Mouse (Mus musculus): ENCODE measurements around the gene Vwa3b.
"Not testable (repeated sequence)": the region's sequence is repeated elsewhere in the genome, so short reads cannot be mapped to it uniquely, and the experiment has no call there.

Gene Vwa3b

DNA sequence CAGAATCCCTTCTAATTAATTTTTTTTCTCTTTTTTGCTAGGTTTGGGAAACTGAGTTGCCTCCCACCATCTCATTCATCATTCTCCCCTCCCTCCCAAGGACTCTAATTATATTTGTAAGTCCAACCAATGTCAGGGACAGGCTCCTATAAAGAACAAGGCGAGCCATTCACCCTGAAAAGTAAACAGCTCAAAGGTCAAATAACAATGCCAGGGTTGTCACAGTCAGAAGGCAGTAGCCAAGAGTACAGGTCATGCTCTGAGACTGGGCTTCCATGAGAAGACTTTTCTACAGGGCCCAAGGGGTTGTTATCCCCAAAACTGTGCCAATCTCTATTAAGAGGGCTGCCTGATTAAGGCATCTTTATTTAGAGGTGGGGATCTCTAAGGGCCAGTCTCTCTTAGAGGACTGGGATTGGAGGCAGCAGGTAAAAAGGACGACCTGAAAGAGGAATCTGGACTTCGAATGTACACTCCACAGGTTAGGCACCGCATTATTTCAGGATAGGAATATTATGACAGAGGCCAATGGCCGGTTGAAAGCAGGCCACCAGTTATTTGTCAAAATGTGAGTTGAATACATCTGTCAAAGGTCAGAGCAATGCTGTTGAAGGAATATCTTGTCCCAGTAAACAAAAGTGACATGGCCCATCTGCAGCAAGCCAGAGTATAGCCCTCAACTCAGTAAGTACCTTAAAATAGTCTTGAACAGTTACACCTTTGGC is at the start of gene Vwa3b:
Vwa3b (plus strand) TSS at position 635 of the 725 bp plus-strand sequence.
- in situ Hi-C loops (cut with MboI), result no loop called here

DNA sequence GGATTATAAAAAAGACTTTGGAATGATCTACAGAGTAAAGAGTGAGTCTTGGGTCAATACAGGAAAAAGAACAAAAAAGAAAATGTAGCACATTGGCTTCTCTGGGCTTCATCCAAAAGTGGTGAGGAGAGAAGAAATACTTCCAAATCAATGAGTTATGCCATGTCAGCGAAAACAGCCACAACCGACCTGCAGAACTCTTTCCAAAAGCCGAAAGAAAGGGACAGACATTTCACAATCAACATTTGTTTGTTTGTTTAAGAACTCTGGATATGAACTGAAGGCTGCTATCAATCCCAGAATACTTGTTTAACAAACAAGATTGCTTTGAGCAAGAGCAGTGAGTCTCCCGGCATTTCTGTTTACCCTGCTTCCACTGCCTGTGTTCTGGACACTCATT is 49.6 kb upstream of the Vwa3b start:
- in situ Hi-C loops (cut with MboI), result no loop called here

DNA sequence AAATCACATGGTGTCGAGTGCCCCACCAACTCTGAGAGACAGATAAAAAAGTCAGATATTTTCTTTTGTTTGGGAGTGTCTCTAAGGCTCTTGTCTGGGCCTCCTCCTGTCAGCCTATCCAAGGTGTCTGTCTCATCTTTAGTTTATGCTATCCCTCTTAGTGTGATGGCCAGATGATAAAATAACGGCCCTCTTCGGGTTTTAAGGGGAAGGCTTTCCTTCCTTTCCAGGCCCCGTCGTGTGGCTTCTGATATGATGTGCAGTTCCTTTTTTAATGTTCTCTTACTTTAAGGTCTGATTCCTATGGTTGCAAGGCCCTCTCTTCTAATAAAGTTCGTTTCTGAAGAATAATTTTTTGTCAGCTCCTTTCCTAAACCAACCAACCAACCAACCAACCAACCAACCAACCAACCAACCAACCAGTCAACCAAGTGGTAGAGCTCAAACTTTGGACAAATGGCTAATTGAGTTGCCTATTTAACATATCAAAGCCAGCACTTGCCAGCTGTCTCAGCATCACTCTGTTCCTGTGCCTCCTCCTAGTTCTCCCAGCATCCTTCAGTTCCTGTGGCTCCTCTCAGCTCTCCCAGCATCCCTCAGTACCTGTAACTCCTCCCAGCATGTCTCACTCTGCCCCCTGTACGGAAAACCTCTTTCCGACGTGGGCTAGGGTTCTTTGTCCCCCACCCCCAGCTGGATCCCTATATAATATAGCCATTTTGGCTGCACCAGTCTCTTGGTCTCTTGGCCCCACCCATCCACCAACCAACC is 44.0 kb upstream of the Vwa3b start:
- in situ Hi-C loops (cut with MboI), result no loop called here

DNA sequence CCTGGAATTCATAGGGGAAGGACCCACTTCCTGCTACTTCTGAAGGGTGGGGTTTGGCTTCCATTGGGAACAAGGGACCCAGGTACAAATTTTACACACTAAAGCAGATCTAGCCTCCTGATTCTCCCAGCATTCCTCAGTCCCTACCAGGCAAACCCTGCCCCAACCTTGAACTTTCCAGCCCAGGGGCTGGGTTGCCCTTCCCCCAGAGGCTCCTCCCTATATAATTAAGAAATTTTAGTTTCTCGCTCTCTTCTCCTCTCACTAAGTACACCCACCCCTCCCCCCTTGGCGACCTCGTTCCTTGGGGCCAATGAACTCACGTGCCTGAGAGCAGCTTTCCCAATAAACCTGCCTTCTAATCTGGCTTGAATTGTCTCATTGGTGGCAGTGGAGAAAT is 42.6 kb upstream of the Vwa3b start:
- in situ Hi-C loops (cut with MboI), result no loop called here

DNA sequence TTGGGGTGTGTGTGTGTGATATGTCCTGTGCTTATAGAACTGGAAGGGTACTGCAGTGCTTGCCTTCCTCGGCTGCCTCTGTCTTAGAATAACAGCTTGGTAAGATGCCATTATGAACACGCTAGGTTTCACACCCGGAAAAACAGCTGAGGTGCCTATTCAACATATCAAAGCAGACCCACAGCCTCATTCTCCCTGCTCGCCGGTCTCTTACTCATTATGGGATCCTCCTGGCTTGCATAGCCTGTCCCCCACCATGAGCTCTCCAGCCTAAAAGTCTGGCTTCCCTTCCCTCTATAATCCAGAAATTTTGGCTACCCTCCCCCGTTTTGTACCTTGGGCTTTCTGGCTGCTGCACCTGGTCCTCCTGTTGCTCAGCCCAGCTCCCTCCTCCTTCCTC is 42.0 kb upstream of the Vwa3b start:
- in situ Hi-C loops (cut with MboI), result no loop called here

DNA sequence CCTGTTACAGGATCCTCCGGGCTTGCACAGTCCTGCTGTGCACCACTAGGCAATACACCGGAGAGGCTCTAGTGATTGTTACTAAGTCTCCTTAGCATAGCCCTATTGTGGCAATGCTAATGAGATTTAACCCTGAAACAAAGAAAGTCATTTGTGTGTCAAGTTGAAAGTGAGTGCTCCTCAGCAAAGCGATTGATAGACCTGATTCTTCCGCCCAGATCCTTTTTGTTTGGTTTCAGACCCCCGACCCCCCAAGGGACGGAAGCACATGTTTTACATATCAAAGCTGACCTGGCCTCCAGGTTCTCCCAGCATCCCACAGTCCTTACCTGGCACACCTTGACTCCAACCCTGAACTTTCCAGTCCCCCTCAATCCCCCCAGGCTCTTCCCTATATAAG is 40.5 kb upstream of the Vwa3b start:
- in situ Hi-C loops (cut with MboI), result no loop called here

DNA sequence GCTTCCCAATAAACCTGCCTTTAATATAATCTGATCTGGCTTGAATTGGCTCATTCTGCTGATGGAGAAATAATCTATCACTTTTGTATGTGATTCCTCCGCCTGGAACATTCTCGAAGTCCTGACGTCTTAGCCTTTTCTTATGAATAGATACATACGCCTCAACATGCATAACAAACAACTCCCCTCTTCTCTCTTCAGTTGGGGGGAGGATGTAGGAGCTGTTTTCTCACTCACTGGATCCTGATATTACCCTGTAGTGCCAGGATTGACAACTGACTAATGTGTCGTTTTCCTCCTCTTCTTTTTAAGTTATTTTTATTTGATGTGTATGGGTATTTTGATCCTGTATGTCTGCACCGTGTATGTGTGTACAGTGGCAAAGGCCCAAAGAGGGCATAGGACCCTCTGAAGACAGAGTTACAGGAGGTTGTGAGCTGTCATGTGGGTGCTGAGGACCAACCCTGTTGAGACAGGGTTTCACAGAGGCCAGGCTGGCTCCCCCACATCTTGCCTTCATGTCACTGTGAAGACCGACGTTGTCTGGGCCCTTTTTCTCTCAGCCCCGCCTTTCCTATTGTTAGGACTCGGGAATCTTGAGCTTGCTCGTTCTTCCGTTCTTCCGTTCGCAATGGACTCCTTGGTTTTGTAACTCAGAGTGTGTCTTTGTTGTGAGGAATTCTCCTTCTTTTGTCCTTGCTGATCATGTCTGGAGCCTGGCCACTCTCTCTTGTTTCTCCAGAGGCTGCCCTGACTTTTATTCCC is 39.8 kb upstream of the Vwa3b start:
- in situ Hi-C loops (cut with MboI), result no loop called here

DNA sequence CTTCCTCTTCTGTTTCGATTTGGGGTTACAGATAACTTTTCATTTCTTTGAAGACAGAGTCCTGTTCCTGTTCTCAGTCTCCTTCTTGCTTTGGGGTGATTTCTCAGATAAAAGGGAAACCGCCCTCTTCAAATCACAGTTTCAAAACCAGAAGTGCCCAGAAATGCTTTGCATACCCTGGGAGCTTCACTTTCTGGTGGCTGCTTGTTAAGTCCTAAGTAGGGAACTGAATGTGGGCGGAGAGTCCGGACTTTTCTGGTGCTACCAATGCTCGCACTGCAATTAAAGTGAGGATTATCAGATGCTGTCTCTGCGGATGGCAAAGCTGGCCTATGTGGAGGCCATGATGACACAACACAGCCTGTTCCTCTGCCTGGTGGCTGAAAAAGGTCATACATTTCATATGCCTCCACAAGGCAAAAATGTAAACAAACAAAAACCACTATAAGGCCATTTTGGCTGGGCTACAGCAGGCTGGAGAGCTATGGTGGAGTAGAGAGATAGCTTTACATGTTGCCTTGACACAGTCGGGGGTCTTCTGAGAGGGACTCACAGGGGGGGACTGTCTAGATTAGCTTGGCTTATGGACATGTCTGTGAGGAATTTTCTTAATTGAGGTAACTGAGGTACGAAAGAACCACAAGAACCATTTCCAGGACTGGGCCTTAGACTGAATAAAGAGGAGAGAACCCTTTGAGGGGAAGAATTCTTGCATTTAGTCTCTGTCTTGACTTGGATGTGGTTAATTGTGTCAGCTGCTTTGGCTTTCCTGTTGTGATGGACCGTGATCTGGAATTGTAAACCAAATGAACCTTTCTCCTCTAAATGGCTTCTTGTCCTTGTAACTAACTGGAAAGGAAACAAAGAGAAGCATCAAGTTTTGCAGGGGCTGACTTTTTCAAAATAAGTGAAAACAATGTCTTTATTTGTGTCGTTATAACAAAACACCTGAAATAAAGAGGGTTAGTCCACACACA is 38.9 kb upstream of the Vwa3b start:
- in situ Hi-C loops (cut with MboI), result no loop called here

DNA sequence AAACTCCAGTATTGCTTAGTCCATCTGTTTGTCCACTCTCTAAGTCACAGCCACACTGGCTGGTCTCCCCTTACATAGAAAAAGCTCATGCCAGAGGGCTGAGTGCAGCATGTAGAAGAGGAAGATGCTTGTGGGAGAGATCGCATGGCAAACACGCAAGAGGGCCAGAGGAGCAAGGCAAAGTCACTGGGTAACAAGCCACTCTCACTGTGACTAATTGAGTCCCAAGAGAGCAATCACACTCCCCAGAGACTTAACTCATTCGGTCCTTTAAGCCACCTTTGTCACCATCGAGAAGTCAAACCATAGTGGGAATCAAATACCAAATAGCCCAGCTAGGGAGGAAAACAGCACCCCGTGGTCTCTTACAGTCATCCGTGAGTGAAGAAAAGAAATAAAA is 38.2 kb upstream of the Vwa3b start:
- in situ Hi-C loops (cut with MboI), result no loop called here

DNA sequence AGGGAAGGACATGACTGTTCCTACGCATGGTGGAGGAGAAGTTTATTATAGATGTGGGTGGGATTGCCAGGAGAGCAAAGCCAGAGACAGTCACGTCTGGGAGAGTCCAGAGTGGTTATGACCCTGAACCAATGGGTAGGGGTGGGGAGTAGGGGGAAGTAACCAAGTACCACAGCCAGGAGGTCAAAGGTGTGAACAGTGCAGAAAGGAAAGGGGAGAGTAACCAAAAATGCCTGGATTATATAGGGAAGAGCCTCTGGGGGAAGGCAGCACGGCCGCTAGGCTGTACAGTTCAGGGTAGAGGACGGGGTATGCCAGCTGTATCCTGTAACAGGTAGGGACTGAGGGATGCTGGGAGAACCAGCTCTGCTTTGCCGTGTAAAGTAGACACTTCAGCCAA is 37.8 kb upstream of the Vwa3b start:
- in situ Hi-C loops (cut with MboI), result no loop called here

DNA sequence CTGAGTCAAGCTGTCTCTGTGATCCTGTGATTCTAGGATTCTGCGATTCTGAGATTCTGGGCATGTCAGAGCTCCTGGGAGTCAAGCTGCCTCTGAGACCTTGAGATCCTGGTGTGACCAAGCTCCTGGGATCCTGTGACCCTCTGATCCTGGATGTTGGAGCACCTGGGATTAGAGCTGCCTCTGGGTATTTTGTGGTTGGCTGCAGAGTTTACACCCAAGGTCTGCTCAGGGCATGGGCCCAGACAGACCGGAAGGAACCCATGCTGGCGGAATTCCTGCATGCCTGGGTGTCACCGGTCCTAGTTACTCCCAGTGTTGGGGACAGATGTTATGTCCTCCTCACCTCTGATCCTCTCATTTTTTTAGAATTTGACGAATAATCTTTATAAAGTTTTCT is 32.1 kb upstream of the Vwa3b start:
- in situ Hi-C loops (cut with MboI), result no loop called here

DNA sequence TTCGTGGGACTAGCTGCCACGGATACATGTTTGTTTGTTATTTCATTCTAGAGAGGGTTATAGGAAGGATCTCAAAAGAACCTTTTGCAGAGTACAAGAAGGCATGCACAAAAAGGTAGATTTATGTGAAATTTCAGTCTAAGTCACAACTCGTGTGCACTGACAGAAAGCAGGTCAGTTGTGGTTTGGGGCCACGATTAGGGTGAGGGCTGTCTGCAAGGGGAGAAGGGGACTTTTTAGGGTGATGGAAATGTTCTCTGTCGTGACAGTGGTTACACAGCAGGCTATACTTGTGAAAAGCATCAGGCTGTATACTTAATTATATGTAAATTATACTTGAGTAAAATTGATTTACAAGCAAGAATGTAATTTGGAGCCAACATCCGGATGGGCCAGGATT is 30.6 kb upstream of the Vwa3b start:
- in situ Hi-C loops (cut with MboI), result no loop called here

DNA sequence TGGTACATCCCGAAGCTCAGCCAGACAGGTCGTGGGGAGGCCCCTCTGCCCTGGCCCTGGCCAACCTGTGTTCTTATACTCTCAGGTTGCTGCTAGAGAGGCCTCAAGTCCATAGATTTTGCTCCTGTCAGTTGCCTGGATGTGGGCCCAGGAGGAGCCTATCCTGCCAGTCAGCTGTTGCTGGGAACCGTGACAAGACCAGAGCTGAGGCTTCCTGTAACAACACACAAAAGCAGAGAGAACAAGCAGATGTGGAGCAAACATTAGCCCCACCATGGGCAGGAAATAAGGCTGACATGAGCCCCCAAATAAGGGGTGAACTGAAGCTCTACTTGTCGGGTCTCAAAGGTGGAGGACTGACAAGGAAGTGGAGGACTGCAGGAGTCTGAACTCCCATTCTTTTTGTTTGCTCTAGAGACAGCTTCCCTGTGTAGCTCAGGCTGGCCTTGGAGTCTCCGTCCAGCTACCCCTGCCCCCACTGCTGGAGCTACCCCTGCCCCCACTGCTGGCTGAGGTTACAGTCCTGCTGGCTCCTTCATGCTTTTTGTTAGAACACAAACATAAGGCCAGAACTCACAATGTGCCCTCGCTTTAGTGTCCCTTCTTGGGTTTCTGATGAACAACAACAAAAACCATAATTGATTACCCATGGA is 29.7 kb upstream of the Vwa3b start:
- in situ Hi-C loops (cut with MboI), result no loop called here

DNA sequence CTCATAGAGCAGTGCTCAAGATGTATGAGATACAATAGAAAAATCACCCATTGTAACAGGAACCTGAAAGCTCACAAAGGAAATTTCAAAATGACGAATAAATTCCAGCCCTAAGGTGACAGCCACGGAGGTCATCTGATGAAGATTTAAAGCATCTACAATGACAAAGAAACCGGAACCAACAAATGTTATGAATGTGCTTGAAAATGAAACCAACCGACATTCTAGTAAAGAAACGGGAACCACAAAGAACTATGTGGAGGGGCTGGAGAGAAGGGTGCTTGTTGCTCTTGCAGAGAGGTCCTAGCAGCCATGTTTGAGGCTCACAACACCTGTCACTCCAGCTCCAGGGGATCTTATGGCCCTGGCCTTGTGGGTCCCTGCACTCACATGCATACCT is 26.1 kb upstream of the Vwa3b start:
- in situ Hi-C loops (cut with MboI), result no loop called here

DNA sequence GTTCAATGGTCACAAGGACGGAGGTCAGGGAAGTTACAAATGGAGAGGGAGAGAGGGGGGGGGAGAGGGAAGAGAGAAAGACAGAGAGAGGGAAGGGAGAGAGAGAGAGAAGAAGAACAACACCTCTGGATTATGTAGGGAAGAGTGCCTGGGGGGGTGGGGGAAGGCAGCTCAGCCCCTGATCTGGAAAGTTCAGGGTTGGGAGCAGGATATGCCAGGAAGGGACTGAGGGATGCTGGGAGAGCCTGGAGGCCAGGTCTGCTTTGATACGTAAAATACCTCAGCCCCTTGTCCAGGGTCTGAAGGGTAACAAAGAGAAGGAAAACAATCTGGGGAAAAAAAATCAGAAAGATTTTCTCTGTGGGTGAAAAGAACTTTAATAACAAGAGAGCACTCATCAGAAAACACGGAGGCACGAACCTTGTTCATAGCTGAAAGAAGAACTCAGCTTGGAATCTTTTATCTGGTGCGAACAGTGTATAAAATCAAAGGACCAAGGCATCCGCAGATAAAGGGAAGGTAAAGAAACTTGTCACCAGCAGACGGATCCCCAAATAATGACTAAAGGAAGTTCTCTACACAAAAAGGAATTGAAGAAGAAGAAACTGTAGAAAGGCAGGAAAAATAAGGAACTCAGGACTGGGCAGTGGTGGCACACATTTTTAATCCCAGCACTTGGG is 24.6 kb upstream of the Vwa3b start:
- in situ Hi-C loops (cut with MboI), result no loop called here

DNA sequence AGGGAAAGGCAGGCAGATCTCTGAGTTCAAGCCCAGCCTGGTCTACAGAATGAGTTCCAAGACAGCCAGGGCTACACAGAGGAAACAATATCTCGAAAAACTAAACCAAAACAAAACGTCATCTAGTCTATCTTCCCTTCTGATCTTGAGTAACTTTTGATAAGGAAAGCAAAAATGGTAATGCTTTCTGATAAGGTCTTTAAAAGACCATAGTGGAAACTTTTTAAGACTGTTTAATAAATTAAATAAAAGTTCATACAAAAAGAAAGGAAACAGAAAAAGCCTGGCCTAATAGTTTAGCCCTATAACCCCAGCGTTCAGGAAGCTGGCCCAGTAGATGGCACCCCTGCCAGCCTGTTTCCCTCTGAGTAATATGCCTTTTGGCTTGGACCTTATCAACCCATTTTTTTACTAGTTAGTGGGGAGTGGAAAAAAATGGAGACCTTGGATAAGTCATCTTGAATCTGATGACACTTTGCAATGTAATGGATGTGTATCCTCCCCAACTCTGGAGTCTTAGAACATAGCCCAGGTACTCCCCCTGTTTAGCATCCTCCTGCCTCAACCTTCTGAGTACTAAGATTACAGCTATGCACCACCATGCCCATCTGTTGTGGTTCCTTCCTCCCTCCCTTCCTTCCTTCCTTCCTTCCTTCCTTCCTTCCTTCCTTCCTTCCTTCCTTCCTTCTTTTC is 23.9 kb upstream of the Vwa3b start:
- in situ Hi-C loops (cut with MboI), result no loop called here

DNA sequence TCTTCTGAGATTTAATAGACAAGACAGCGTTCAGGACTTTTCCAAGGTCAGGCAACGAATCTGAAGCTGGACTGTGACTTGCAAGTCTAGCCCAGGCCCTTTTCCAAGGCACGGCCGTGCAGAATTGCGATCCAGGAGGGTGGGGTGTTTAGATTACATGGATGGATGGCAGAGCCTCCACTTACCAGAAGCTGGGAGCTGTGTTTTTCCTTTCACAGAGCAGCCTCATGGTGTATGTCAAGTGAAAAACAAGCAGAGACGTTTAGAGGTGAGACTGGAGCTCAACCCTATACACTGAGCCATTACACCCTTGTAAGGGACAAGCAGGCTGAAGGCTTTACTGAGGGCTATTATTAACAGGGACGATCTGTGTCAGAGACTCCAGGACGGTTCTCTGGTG is 21.9 kb upstream of the Vwa3b start:
- in situ Hi-C loops (cut with MboI), result no loop called here

DNA sequence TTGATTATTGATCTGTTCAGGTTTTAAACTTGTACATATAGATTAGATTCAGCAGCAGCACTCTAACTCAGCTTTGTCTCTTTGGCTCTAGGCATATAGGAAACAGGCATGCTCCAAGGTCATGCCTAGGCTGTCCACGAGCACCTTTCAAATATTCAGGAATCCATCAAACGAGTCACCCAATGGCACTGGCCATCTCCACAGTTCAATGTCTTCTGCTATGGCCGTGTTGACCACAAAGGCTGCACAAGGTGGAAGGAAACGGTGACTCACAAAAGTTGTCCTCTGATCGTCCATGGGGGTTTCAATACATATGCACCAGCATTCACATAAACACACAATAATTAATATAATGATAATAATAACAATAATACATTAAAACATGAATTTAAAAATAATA is 21.4 kb upstream of the Vwa3b start:
- in situ Hi-C loops (cut with MboI), result no loop called here

DNA sequence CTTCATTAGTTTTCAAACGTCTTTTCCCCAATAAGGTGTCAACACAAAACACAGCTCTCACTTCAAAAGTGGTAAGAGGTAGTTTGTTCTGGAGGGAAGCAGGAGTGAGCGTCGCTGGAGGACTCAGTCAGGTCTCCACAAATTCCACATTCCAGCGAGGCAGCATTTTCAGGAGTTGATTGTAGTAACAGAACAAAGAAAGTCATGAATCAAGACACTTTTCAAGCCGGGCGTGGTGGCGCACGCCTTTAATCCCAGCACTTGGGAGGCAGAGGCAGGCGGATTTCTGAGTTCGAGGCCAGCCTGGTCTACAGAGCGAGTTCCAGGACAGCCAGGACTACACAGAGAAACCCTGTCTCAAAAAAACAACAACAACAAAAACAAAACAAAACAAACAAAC is 19.9 kb upstream of the Vwa3b start:
- in situ Hi-C loops (cut with MboI), result not testable (repeated sequence)

DNA sequence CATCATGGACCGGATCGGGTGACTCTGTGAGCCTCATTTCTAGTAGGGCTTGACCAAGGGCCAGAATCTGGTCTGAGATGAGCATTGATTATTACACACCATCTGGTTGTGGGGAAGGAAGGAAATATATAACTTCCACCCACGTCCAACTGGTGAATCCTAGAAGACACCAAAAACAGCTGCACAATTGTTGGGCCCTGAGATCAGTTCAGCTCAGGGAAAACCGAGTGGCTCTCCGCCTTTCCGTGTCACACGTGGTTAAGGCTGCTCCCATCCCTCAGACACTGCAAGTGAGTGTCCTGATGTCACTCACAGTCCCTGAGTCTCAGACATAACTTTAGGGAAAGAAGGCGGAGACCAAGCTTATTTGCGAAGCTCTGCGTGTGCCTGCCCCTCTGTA is 16.5 kb upstream of the Vwa3b start:
- in situ Hi-C loops (cut with MboI), result no loop called here
